Mouse (Mus musculus) kidney, postnatal 0 days (tissue): ENCODE measurements at regions not wholly inside any gene's neighbourhood (a gene's known extent, or its start where the extent isn't known, plus 50 kb on each side); places are given as distances from the start of the nearest gene placed in this dataset.

Experiments used
- ATAC-seq: fragments of 200-750 bp; cut with Nextera tagmentation; replicated peaks from 2 replicates; pipeline ENCODE4 v1.8.0; 2017; ENCODE audit warnings: low read depth, moderate number of reproducible peaks, moderate TSS enrichment, moderate library complexity; ENCODE audit not compliant: low FRiP score
- DNase-seq: peaks from one replicate; pipeline ENCODE4 v3.0.0-alpha.2; 2016; ENCODE audit warnings: low spot score
- H3K27ac ChIP-seq: fragments of 300-500 bp; sonication (generic); 2 replicates; pipeline ENCODE4 v1.5.1; 2014; ENCODE audit warnings: mild to moderate bottlenecking
- H3K27me3 ChIP-seq: fragments of 300-500 bp; sonication (generic); 2 replicates; pipeline ENCODE4 v1.6.1; 2014; ENCODE audit warnings: low read length, mixed read lengths; ENCODE audit not compliant: insufficient read depth
- H3K36me3 ChIP-seq: fragments of 300-500 bp; sonication (generic); 2 replicates; pipeline ENCODE4 v1.6.1; 2014; ENCODE audit warnings: low read length, mixed read lengths; ENCODE audit not compliant: insufficient read depth
- H3K4me1 ChIP-seq: fragments of 300-500 bp; sonication (generic); replicated peaks from 2 replicates; pipeline ENCODE4 v1.6.1; 2014; ENCODE audit warnings: antibody characterized with exemption, low read length, mixed read lengths; ENCODE audit not compliant: insufficient read depth
- H3K4me2 ChIP-seq: fragments of 300-500 bp; sonication (generic); 2 replicates; pipeline ENCODE4 v1.6.1; 2014; ENCODE audit warnings: mild to moderate bottlenecking, low read length, moderate library complexity, mixed read lengths
- H3K4me3 ChIP-seq: fragments of 300-500 bp; sonication (generic); replicated peaks from 2 replicates; pipeline ENCODE4 v1.5.1; 2014; ENCODE audit warnings: low read depth, low read length
- H3K9ac ChIP-seq: fragments of 300-500 bp; sonication (generic); 2 replicates; pipeline ENCODE4 v1.6.1; 2014; ENCODE audit warnings: low read depth, low read length
- H3K9me3 ChIP-seq: fragments of 300-500 bp; sonication (generic); replicated peaks from 2 replicates; pipeline ENCODE4 v1.6.1; 2016; ENCODE audit warnings: low read length, inconsistent platforms, mixed read lengths
- CTCF ChIP-seq: IDR thresholded peaks from 2 replicates; pipeline ENCODE4 v1.5.1; 2016; ENCODE audit warnings: antibody characterized with exemption, low read depth, mild to moderate bottlenecking, moderate library complexity
- WGBS: fragments of 180-500 bp; shearing (Covaris S2); extraction: QIAGEN DNeasy Blood & Tissue Kit; methylation state at CpG from one replicate; pipeline ENCODE4 v1.1.7; 2014; 5-methylcytosine and 5-hydroxymethylcytosine counted together

GRCm38 (mm10) chr3:56590071-56590470 is 406.6 kb upstream of the Nbea start:
- 50% methylated on average over 6 of the region's 6 CpGs for WGBS

GRCm38 (mm10) chr3:56575422-56575821 is 391.9 kb upstream of the Nbea start:
- H3K27me3 ChIP-seq, result no peaks in the 10 kb centered on the region
- H3K4me1 ChIP-seq, result no peaks in the 10 kb centered on the region
- H3K4me2 ChIP-seq, result no peak overlapping the region
- ATAC-seq (0 out of 2 replicates have a peak, but pooled peaks have one; percentile 52), DNase-seq (no peak)
- TF ChIP-seq CTCF, result no peak
- no peak overlapping the region for H3K9ac ChIP-seq
- H3K36me3 ChIP-seq, result no peaks in the 10 kb centered on the region
- H3K4me3 ChIP-seq, result no peak overlapping the region
- 74% methylated on average over 5 of the region's 5 CpGs for WGBS
- H3K9me3 ChIP-seq, result no peaks in the 10 kb centered on the region
- H3K27ac ChIP-seq, result no peak overlapping the region

More at GRCm38 (mm10) chr3:56590071-56590470, 406.6 kb upstream of the Nbea start:
- no peak for TF ChIP-seq CTCF
- Histone ChIP-seq H3K36me3 (no peaks in the 10 kb centered on the region), H3K4me1 (no peaks in the 10 kb centered on the region), H3K4me3 (no peak overlapping the region), H3K27me3 (no peaks in the 10 kb centered on the region), H3K9ac (no peak overlapping the region), H3K9me3 (no peaks in the 10 kb centered on the region), H3K27ac (no peak overlapping the region), H3K4me2 (no peak overlapping the region)
- ATAC-seq (no peak), DNase-seq (no peak)

- Histone ChIP-seq H3K36me3 (no peaks in the 10 kb centered on the region), H3K27me3 (no peaks in the 10 kb centered on the region), H3K27ac (no peak overlapping the region), H3K4me2 (no peak overlapping the region), H3K9ac (no peak overlapping the region), H3K4me3 (no peak overlapping the region), H3K4me1 (no peaks in the 10 kb centered on the region), H3K9me3 (no peaks in the 10 kb centered on the region)
- ATAC-seq (no peak), DNase-seq (no peak)
- TF ChIP-seq CTCF, result peak; percentile 20; the same call in 1 of the 2 replicates
- 87% methylated on average over 2 of the region's 2 CpGs for WGBS
Observed at GRCm38 (mm10) chr3:56536178-56536577, 352.7 kb upstream of the Nbea start.

- no peak for TF ChIP-seq CTCF
- no peak for DNase-seq
Observed at GRCm38 (mm10) chr3:56504445-56504844, 320.9 kb upstream of the Nbea start.

DNA sequence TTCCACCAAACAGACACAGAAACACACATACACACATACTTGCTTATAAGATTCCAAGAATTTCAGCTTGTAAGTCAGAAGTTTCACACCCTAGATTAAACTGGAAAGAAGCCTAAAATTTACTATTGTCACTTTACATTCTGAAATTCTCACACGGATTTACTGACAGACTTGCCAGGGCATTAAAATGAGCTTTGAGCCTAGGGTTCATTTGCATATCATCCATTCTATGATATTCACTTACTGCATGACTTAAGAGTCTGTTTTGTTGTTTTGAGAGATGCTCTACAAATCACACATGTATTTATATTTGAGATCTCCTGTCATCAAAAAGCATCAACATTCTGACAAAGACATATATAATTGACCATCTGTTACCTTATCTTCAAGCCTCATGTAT is 315.8 kb upstream of the Nbea start:
- H3K9me3 ChIP-seq, result no peaks in the 10 kb centered on the region
- H3K4me2 ChIP-seq, result no peak overlapping the region
- TF ChIP-seq CTCF, result no peak
- H3K4me3 ChIP-seq, result no peak overlapping the region
- DNase-seq, result no peak
- no peak overlapping the region for H3K27ac ChIP-seq
- H3K36me3 ChIP-seq, result no peaks in the 10 kb centered on the region
- no peak overlapping the region for H3K9ac ChIP-seq
- H3K27me3 ChIP-seq, result no peaks in the 10 kb centered on the region
- ATAC-seq, result no peak
- H3K4me1 ChIP-seq, result no peaks in the 10 kb centered on the region
- 51% methylated on average over 1 of the region's 1 CpGs for WGBS

More at GRCm38 (mm10) chr3:56504445-56504844, 320.9 kb upstream of the Nbea start:
- no peaks in the 10 kb centered on the region for H3K27me3 ChIP-seq
- H3K9ac ChIP-seq, result no peak overlapping the region
- H3K4me2 ChIP-seq, result no peak overlapping the region
- 80% methylated on average over 1 of the region's 1 CpGs for WGBS
- ATAC-seq, result no peak
- no peaks in the 10 kb centered on the region for H3K4me1 ChIP-seq
- no peak overlapping the region for H3K27ac ChIP-seq
- H3K4me3 ChIP-seq, result no peak overlapping the region
- H3K36me3 ChIP-seq, result no peaks in the 10 kb centered on the region
- H3K9me3 ChIP-seq, result no peaks in the 10 kb centered on the region

GRCm38 (mm10) chr3:56493937-56494336 is 310.4 kb upstream of the Nbea start:
- Histone ChIP-seq H3K27ac (no peak overlapping the region), H3K4me2 (no peak overlapping the region), H3K36me3 (no peaks in the 10 kb centered on the region), H3K27me3 (no peaks in the 10 kb centered on the region), H3K4me1 (no peaks in the 10 kb centered on the region), H3K9me3 (no peaks in the 10 kb centered on the region), H3K9ac (no peak overlapping the region), H3K4me3 (no peak overlapping the region)
- WGBS, result 83% methylated on average over 1 of the region's 1 CpGs
- ATAC-seq (no peak), DNase-seq (no peak)
- TF ChIP-seq CTCF, result no peak

DNA sequence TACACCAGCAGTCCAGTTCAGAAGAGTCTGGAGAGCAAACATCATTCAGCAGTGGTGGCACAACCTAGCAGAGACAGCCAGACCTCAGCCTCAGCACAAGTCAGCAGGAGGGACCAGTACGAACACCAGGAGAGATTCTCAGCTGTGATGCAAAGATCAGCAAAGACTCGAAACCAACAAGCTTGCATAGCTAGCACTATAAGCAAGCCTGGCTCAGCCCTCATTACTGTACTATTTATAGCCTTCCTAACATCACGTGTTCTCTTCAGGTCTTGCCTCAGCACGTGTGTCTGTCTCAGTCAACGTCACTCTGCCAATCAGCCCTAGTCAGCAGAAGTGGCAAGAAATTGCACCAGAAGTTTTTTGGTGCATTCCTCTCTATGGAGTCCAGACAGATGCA is 305.7 kb upstream of the Nbea start:
- Histone ChIP-seq H3K9me3 (no peaks in the 10 kb centered on the region), H3K27me3 (no peaks in the 10 kb centered on the region), H3K27ac (no peak overlapping the region), H3K4me1 (no peaks in the 10 kb centered on the region), H3K9ac (no peak overlapping the region), H3K4me2 (no peak overlapping the region), H3K36me3 (no peaks in the 10 kb centered on the region), H3K4me3 (no peak overlapping the region)
- ATAC-seq, result no peak
- TF ChIP-seq CTCF, result no peak
- no peak for DNase-seq
- 81% methylated on average over 5 of the region's 5 CpGs for WGBS
